ENCODE assay signal across 18 mouse cellular contexts in the genomic region with DNA sequence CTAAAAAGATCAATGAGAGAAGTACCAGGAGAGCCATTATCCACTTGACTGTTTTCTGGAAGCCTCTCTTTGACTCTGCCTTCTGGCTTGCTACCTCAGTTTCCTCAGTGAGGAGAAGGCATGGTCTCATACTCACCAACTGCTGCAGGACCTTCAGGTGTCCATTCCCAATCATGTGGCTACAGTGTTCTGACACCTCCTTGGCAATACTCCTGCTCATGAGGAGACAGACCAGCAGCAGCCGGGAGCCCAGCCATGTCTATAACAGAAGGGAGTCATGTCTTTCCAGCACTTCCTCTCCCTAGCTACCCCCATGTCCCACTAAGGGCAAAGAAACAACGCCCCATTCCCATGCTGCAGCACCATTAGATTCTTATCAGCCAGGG. TPM values are rescaled to one million over a fixed set of nuclear protein-coding genes. Genes with fewer than 3 reads are reported as not detected.
DNase-seq lines count a peak whose midpoint lies in the region.
"Had no signal": no experiment of that assay in that cellular context is flagged by ENCODE, and none has a peak within 500 bp of the region (broad histone marks: within the 10 kb centered on the region; RNA-seq: fewer than 3 reads in every experiment).

No protein-coding gene starts in this region.

- 0 out of 2 replicates have a peak overlapping the region, but pooled peaks have one; percentile 1 for H3K4me3 ChIP-seq in brown adipose tissue, adult 24 weeks (ENCODE audit: insufficient read depth, low read depth, low read length)
- H3K4me3 ChIP-seq: embryonic facial prominence, embryonic 13.5 days; forebrain, embryonic 13.5 days; heart, embryonic 10.5 days; heart, embryonic 15.5 days; hindbrain, embryonic 10.5 days; hindbrain, embryonic 15.5 days; kidney, embryonic 15.5 days had no signal

- no peak overlapping the region for H3K27ac ChIP-seq in brown adipose tissue, adult 24 weeks (replicated peaks; ENCODE audit: low read depth, low read length)
- H3K27ac ChIP-seq: embryonic facial prominence, embryonic 13.5 days; forebrain, embryonic 13.5 days; heart, embryonic 10.5 days; heart, embryonic 15.5 days; hindbrain, embryonic 10.5 days; hindbrain, embryonic 15.5 days; kidney, embryonic 15.5 days had no signal

- peak; percentile 52 for DNase-seq in cerebellum, adult 9-11 months
- DNase-seq in cerebellum, adult 8-10 months, result no peak
- DNase-seq in heart, adult 18-20 months, result peak; percentile 52 to 61
- DNase-seq in heart, adult 9 months (ENCODE audit: low spot score in 2 of 2), result no peak
- peak; percentile 52 for DNase-seq in 3134 (ENCODE audit: extremely low read depth, insufficient read length, low spot score)
- no peak for DNase-seq in spleen, postnatal 10 days (ENCODE audit: low spot score in 2 of 2)
- DNase-seq: adrenal gland, adult 8-10 months; adrenal gland, postnatal 36 days; forebrain, postnatal 0 days; kidney, adult 2 months had no signal

- peaks cover 15% of the 10 kb centered on the region for H3K4me1 ChIP-seq in brown adipose tissue, adult 24 weeks (ENCODE audit: control insufficient read depth, insufficient read depth, insufficient read length, low read length)

RNA-seq across cellular contexts. Expression of a gene that starts 3.8 kb away (rescaled TPM):
- total RNA-seq in heart, adult 18-20 months (2021), result 10 to 100 TPM; 25.5 to 25.8 TPM
- 5.6 and 14.8 TPM in 2 replicates for polyA plus RNA-seq in brown adipose tissue, adult 24 weeks (2012; ENCODE audit: insufficient read depth, insufficient read length, missing spikeins)

Comparison
In these comparisons a context has a peak if more than half of its experiments do, and no peak if none do; other contexts are left out.
1. DNase-seq: peak in cerebellum, adult 9-11 months (single experiment), heart, adult 18-20 months (2 of 2) and 3134 (single experiment); none in cerebellum, adult 8-10 months (single experiment), heart, adult 9 months (0 of 2) and spleen, postnatal 10 days (0 of 2).